Mouse (Mus musculus) megakaryocyte, embryonic 14.5 days (primary cell): ENCODE results near the gene Gm17606. TPM values are rescaled to one million over a fixed set of nuclear protein-coding genes. Genes with fewer than 3 reads are reported as not detected.
A peak's percentile ranks its signal among the peaks of the same experiment; 100 is the strongest.

ENCODE experiments used
- H3K27me3 ChIP-seq: replicated peaks from 2 replicates; pipeline ENCODE3; 2012; ENCODE audit warnings: inconsistent platforms
- H3K36me3 ChIP-seq: replicated peaks from 2 replicates; pipeline ENCODE3; 2012; ENCODE audit warnings: low read length, inconsistent platforms, mixed read lengths
- H3K4me1 ChIP-seq: 2 replicates; pipeline ENCODE4 v1.6.1; 2012; ENCODE audit warnings: inconsistent platforms
- H3K4me3 ChIP-seq: replicated peaks from 2 replicates; pipeline ENCODE3; 2012; ENCODE audit warnings: moderate library complexity, mild to moderate bottlenecking, inconsistent platforms
- H3K9me3 ChIP-seq: 2 replicates; pipeline ENCODE4 v1.6.1; 2012; ENCODE audit warnings: inconsistent platforms
- FLI1 ChIP-seq: IDR thresholded peaks from 2 replicates; pipeline ENCODE4 v1.6.1; 2012; ENCODE audit warnings: low read length, inconsistent platforms, mixed read lengths
- GATA1 ChIP-seq: IDR thresholded peaks from 3 replicates; pipeline ENCODE4 v1.6.1; 2012; ENCODE audit warnings: mixed read lengths, low read length, inconsistent platforms, borderline replicate concordance
- polyA plus RNA-seq: library from polyadenylated mRNA; stranded (reverse); fragments of >175 nt; gene quantifications from 2 replicates; pipeline ENCODE4 v1.2.3, GENCODE M21; 2012; ENCODE audit warnings: low replicate concordance; ENCODE audit not compliant: insufficient read depth

Gm17606 gene
- polyA plus RNA-seq, 1 experiment, result not detected

GRCm38 (mm10) chr14:54653496-54653895 lies 12.7 kb downstream of the Gm17606 start:
- H3K36me3 ChIP-seq, result peaks cover 76% of the 10 kb centered on the region
- peak overlapping the region; percentile 94 for H3K4me3 ChIP-seq
- peaks cover 48% of the 10 kb centered on the region for H3K4me1 ChIP-seq
- no peaks in the 10 kb centered on the region for H3K27me3 ChIP-seq
- H3K9me3 ChIP-seq, result no peaks in the 10 kb centered on the region
- TF ChIP-seq FLI1 (no peak), GATA1 (no peak)

- Histone ChIP-seq H3K27me3 (no peaks in the 10 kb centered on the region), H3K36me3 (peaks cover 95% of the 10 kb centered on the region), H3K4me3 (no peak overlapping the region), H3K9me3 (no peaks in the 10 kb centered on the region), H3K4me1 (no peaks in the 10 kb centered on the region)
- TF ChIP-seq GATA1, result no peak
- no peak for TF ChIP-seq FLI1
Observed at GRCm38 (mm10) chr14:54660009-54660408, 19.3 kb downstream of the Gm17606 start.

- Histone ChIP-seq H3K4me1 (no peaks in the 10 kb centered on the region), H3K4me3 (no peak overlapping the region), H3K36me3 (peaks cover 95% of the 10 kb centered on the region), H3K9me3 (no peaks in the 10 kb centered on the region), H3K27me3 (no peaks in the 10 kb centered on the region)
- no peak for TF ChIP-seq GATA1
- no peak for TF ChIP-seq FLI1
Observed at GRCm38 (mm10) chr14:54664477-54665222, 23.9 kb downstream of the Gm17606 start.

- Histone ChIP-seq H3K27me3 (no peaks in the 10 kb centered on the region), H3K4me1 (no peaks in the 10 kb centered on the region), H3K36me3 (peaks cover 89% of the 10 kb centered on the region), H3K4me3 (no peak overlapping the region), H3K9me3 (no peaks in the 10 kb centered on the region)
- TF ChIP-seq GATA1, result no peak
- no peak for TF ChIP-seq FLI1
Observed at GRCm38 (mm10) chr14:54669381-54669780, 28.6 kb downstream of the Gm17606 start.

GRCm38 (mm10) chr14:54674317-54674716 lies 33.6 kb downstream of the Gm17606 start:
- Histone ChIP-seq H3K4me1 (peaks cover 5% of the 10 kb centered on the region), H3K9me3 (no peaks in the 10 kb centered on the region), H3K27me3 (no peaks in the 10 kb centered on the region), H3K4me3 (no peak overlapping the region), H3K36me3 (peaks cover 91% of the 10 kb centered on the region)
- TF ChIP-seq GATA1 (no peak), FLI1 (no peak)

GRCm38 (mm10) chr14:54676290-54676689 lies 35.5 kb downstream of the Gm17606 start:
- H3K4me3 ChIP-seq, result no peak overlapping the region
- no peaks in the 10 kb centered on the region for H3K9me3 ChIP-seq
- TF ChIP-seq FLI1 (no peak), GATA1 (no peak)
- H3K36me3 ChIP-seq, result peaks cover 88% of the 10 kb centered on the region
- peaks cover 5% of the 10 kb centered on the region for H3K4me1 ChIP-seq
- H3K27me3 ChIP-seq, result no peaks in the 10 kb centered on the region

- Histone ChIP-seq H3K4me1 (peaks cover 26% of the 10 kb centered on the region), H3K27me3 (no peaks in the 10 kb centered on the region), H3K9me3 (no peaks in the 10 kb centered on the region), H3K4me3 (no peak overlapping the region), H3K36me3 (peaks cover 87% of the 10 kb centered on the region)
- TF ChIP-seq GATA1 (no peak), FLI1 (no peak)
Observed at GRCm38 (mm10) chr14:54678657-54679304, 38.0 kb downstream of the Gm17606 start.

- H3K4me3 ChIP-seq, result no peak overlapping the region
- no peaks in the 10 kb centered on the region for H3K9me3 ChIP-seq
- peaks cover 41% of the 10 kb centered on the region for H3K4me1 ChIP-seq
- no peaks in the 10 kb centered on the region for H3K27me3 ChIP-seq
- TF ChIP-seq FLI1, result no peak
- TF ChIP-seq GATA1, result no peak
- H3K36me3 ChIP-seq, result peaks cover 55% of the 10 kb centered on the region
Observed at GRCm38 (mm10) chr14:54682396-54682795, 41.6 kb downstream of the Gm17606 start.

GRCm38 (mm10) chr14:54685471-54685870 lies 44.7 kb downstream of the Gm17606 start:
- no peaks in the 10 kb centered on the region for H3K27me3 ChIP-seq
- H3K36me3 ChIP-seq, result peaks cover 50% of the 10 kb centered on the region
- H3K4me1 ChIP-seq, result peaks cover 59% of the 10 kb centered on the region
- no peaks in the 10 kb centered on the region for H3K9me3 ChIP-seq
- TF ChIP-seq GATA1, result no peak
- TF ChIP-seq FLI1, result no peak
- peak overlapping the region; percentile 100 for H3K4me3 ChIP-seq

- Histone ChIP-seq H3K27me3 (no peaks in the 10 kb centered on the region), H3K4me3 (peak within 1 kb of the TSS; percentile 100), H3K4me1 (peaks cover 59% of the 10 kb centered on the region), H3K9me3 (no peaks in the 10 kb centered on the region), H3K36me3 (peaks cover 52% of the 10 kb centered on the region)
- TF ChIP-seq FLI1, result no peak
- no peak for TF ChIP-seq GATA1
Observed at GRCm38 (mm10) chr14:54686063-54686521, 45.3 kb downstream of the Gm17606 start, which contains the start of gene 1700123O20Rik. Gene 1700123O20Rik (plus strand): TSS chr14:54686216.
